Mouse (Mus musculus) megakaryocyte, embryonic 14.5 days (primary cell): ENCODE results near the gene Mex3a. TPM values are rescaled to one million over a fixed set of nuclear protein-coding genes. Genes with fewer than 3 reads are reported as not detected.

Experiments
- H3K27me3 ChIP-seq: replicated peaks from 2 replicates; pipeline ENCODE3; 2012; ENCODE audit warnings: inconsistent platforms
- H3K36me3 ChIP-seq: replicated peaks from 2 replicates; pipeline ENCODE3; 2012; ENCODE audit warnings: low read length, inconsistent platforms, mixed read lengths
- H3K4me1 ChIP-seq: 2 replicates; pipeline ENCODE4 v1.6.1; 2012; ENCODE audit warnings: inconsistent platforms
- H3K4me3 ChIP-seq: replicated peaks from 2 replicates; pipeline ENCODE3; 2012; ENCODE audit warnings: moderate library complexity, mild to moderate bottlenecking, inconsistent platforms
- H3K9me3 ChIP-seq: 2 replicates; pipeline ENCODE4 v1.6.1; 2012; ENCODE audit warnings: inconsistent platforms
- FLI1 ChIP-seq: IDR thresholded peaks from 2 replicates; pipeline ENCODE4 v1.6.1; 2012; ENCODE audit warnings: low read length, inconsistent platforms, mixed read lengths
- GATA1 ChIP-seq: IDR thresholded peaks from 3 replicates; pipeline ENCODE4 v1.6.1; 2012; ENCODE audit warnings: mixed read lengths, low read length, inconsistent platforms, borderline replicate concordance
- polyA plus RNA-seq: library from polyadenylated mRNA; stranded (reverse); fragments of >175 nt; gene quantifications from 2 replicates; pipeline ENCODE4 v1.2.3, GENCODE M21; 2012; ENCODE audit warnings: low replicate concordance; ENCODE audit not compliant: insufficient read depth

The Mex3a gene
- polyA plus RNA-seq = 0.83 and 1.6 TPM in 2 replicates

GRCm38 (mm10) chr3:88532299-88532674 lies at the start of gene Mex3a:
TSS of gene Mex3a (plus strand) at chr3:88532395.
- Histone ChIP-seq H3K27me3 (peaks cover 49% of the 10 kb centered on the region), H3K4me3 (peak within 1 kb of the TSS; percentile 94), H3K36me3 (peaks cover 12% of the 10 kb centered on the region), H3K9me3 (no peaks in the 10 kb centered on the region), H3K4me1 (peaks cover 79% of the 10 kb centered on the region)
- TF ChIP-seq GATA1 (no peak), FLI1 (no peak)

GRCm38 (mm10) chr3:88483141-88483540 lies 49.1 kb upstream of the Mex3a start:
- Histone ChIP-seq H3K9me3 (no peaks in the 10 kb centered on the region), H3K27me3 (peaks cover 52% of the 10 kb centered on the region), H3K4me3 (no peak overlapping the region), H3K36me3 (peaks cover 76% of the 10 kb centered on the region), H3K4me1 (peaks cover 62% of the 10 kb centered on the region)
- TF ChIP-seq FLI1 (no peak), GATA1 (no peak)

DNA sequence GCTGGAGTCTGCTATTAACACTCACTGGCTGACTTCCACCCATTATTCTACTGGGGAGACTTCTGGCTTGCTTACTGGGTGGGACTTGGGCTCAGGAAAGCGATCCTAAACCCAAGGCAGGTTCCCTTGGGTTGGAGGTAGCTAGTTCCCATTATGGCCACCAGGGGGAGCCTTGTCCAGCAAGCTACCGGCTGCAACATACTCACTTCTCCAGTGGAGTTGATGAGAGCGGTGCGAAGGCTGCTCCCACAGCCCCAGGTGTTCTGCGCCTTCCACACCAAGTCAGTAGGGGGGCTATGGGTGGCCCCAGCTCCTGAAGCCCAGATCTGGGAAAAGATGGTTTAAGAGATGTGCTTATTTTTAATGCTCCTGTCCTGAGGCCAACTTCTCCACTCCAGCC lies 48.6 kb upstream of the Mex3a start:
- H3K36me3 ChIP-seq = peaks cover 81% of the 10 kb centered on the region
- H3K9me3 ChIP-seq = no peaks in the 10 kb centered on the region
- H3K27me3 ChIP-seq = peaks cover 54% of the 10 kb centered on the region
- TF ChIP-seq GATA1 = no peak
- no peak for TF ChIP-seq FLI1
- peak overlapping the region; percentile 4 for H3K4me3 ChIP-seq
- H3K4me1 ChIP-seq = peaks cover 67% of the 10 kb centered on the region

- TF ChIP-seq GATA1 (no peak), FLI1 (no peak)
- peaks cover 92% of the 10 kb centered on the region for H3K36me3 ChIP-seq
- peaks cover 55% of the 10 kb centered on the region for H3K27me3 ChIP-seq
- H3K4me1 ChIP-seq = peaks cover 78% of the 10 kb centered on the region
- H3K4me3 ChIP-seq = peak overlapping the region; percentile 15
- no peaks in the 10 kb centered on the region for H3K9me3 ChIP-seq
Measured at GRCm38 (mm10) chr3:88484597-88485316, 47.4 kb upstream of the Mex3a start.

DNA sequence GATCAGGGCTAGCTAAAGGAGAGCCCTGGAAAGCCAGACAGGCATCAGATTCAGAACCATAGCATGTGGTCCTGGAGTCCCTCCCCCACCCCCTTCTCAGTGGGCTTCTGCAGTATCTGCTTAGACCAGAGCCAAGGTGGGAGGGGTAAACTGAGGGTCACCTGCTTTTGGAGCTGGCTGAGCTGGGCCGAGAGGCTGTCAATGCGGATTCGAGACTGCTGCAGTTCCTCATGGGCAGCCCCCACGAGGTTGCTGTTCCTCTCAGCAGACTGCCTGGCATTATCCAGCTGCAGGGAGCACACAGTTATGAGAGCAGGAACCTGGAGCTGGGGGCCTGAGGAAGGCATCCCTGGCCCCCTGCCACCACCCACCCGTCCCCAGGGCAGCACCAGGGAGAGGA lies 46.2 kb upstream of the Mex3a start:
- peaks cover 89% of the 10 kb centered on the region for H3K4me1 ChIP-seq
- peaks cover 52% of the 10 kb centered on the region for H3K27me3 ChIP-seq
- H3K36me3 ChIP-seq = peaks cover 100% of the 10 kb centered on the region
- H3K9me3 ChIP-seq = no peaks in the 10 kb centered on the region
- TF ChIP-seq GATA1 (no peak), FLI1 (no peak)
- H3K4me3 ChIP-seq = no peak overlapping the region

- H3K27me3 ChIP-seq = peaks cover 50% of the 10 kb centered on the region
- peaks cover 92% of the 10 kb centered on the region for H3K36me3 ChIP-seq
Measured at GRCm38 (mm10) chr3:88486887-88487286, 45.3 kb upstream of the Mex3a start.

DNA sequence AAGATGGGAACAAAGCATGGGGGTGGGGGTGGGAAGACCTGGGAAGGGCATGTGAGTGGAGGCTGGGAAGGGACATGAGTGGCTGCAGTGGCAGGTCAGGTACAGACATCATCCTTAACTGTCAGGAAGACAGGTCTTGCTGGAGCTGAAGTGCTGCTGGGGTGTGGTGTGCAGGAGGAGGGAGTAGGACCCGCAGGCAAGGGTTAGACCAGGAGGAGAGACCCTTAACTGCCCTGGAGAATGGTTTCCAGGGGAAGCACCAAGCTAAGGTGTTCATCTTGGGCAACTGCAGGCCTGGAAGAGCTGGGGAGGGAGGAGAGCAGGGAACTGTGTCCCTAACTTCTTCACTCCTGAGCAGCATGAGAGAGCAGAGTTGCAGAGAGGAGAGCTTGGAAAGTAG lies 44.8 kb upstream of the Mex3a start:
- peaks cover 45% of the 10 kb centered on the region for H3K27me3 ChIP-seq
- no peak for TF ChIP-seq FLI1
- no peak for TF ChIP-seq GATA1
- no peak overlapping the region for H3K4me3 ChIP-seq
- H3K36me3 ChIP-seq = peaks cover 87% of the 10 kb centered on the region
- no peaks in the 10 kb centered on the region for H3K9me3 ChIP-seq
- peaks cover 88% of the 10 kb centered on the region for H3K4me1 ChIP-seq

More at GRCm38 (mm10) chr3:88486887-88487286, 45.3 kb upstream of the Mex3a start:
- TF ChIP-seq GATA1 (no peak), FLI1 (no peak)
- Histone ChIP-seq H3K4me1 (peaks cover 91% of the 10 kb centered on the region), H3K4me3 (no peak overlapping the region), H3K9me3 (no peaks in the 10 kb centered on the region)

GRCm38 (mm10) chr3:88493706-88494582 lies 38.3 kb upstream of the Mex3a start:
- peaks cover 3% of the 10 kb centered on the region for H3K27me3 ChIP-seq
- no peaks in the 10 kb centered on the region for H3K9me3 ChIP-seq
- H3K4me3 ChIP-seq = peak overlapping the region; percentile 94
- peaks cover 91% of the 10 kb centered on the region for H3K4me1 ChIP-seq
- peaks cover 74% of the 10 kb centered on the region for H3K36me3 ChIP-seq
- no peak for TF ChIP-seq FLI1
- TF ChIP-seq GATA1 = no peak

DNA sequence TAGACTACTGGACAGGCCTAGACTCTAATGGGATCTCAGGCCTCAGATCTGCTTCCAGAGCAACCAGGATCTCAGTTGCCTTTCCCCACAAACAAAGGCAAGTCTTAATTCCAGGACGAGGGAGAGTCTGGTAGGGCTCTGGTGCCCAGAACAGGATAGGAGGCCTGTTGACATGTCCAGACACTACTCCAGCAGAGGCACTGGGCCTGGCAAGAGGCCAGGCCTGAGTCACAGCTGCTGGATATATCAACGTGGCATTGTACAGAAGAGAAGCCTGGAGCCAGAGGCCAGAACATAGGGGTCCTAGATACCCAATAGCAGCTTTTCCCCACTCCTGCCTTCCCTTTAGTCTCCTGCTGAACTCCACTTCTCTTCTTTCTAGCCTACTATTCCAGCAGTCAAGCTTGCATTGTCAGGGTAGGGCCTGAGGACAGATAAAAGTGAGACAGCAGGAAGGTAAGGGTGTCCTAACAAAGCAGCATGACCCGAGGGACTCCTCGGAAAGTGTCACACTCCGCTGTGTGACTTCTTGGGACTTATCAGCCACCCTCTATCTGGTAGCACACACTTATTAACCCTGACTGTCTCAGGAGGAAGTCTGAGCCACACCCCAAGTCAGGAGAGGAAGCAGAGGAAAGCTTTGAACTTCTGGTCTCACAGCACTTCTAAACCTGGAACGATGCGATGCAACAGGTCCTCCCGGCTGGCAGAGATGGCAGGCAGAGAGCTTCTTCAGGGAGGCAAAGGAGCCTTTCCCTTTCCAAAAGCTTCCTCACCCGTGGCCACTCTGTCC lies 37.2 kb upstream of the Mex3a start:
- H3K27me3 ChIP-seq = no peaks in the 10 kb centered on the region
- TF ChIP-seq GATA1 = no peak
- no peak for TF ChIP-seq FLI1
- peak overlapping the region; percentile 85 for H3K4me3 ChIP-seq
- no peaks in the 10 kb centered on the region for H3K9me3 ChIP-seq
- peaks cover 74% of the 10 kb centered on the region for H3K36me3 ChIP-seq
- peaks cover 91% of the 10 kb centered on the region for H3K4me1 ChIP-seq
